8 mouse cellular contexts compared by ENCODE assay signal in genomic region chr4:88872691-88873090, GRCm38 (mm10). TPM values are rescaled to one million over a fixed set of nuclear protein-coding genes. Genes with fewer than 3 reads are reported as not detected.
DNase-seq lines count a peak whose midpoint lies in the region; ATAC-seq and TF ChIP-seq lines count a peak whose summit lies in the region.
"Had no signal": no experiment of that assay in that cellular context is flagged by ENCODE, and none has a peak within 500 bp of the region (broad histone marks: within the 10 kb centered on the region; RNA-seq: fewer than 3 reads in every experiment).

No protein-coding gene starts in this region.

- ATAC-seq in hindbrain, embryonic 11.5 days (ENCODE audit: low FRiP score) = peak; percentile 34; the same call in 1 of the 2 replicates
- no peak for ATAC-seq in hindbrain, embryonic 13.5 days (ENCODE audit: low FRiP score)
- ATAC-seq in megakaryocyte, adult 5-6 weeks (ENCODE audit: poor library complexity, severe bottlenecking) = peak; percentile 52

- no peak overlapping the region for H3K4me2 ChIP-seq in hindbrain, embryonic 11.5 days (replicated peaks; ENCODE audit: low read depth, low read length)
- no peak overlapping the region for H3K4me2 ChIP-seq in hindbrain, embryonic 13.5 days
- H3K4me2 ChIP-seq: embryonic facial prominence, embryonic 12.5 days had no signal

- H3K27ac ChIP-seq in hindbrain, embryonic 11.5 days (ENCODE audit: low read depth, low read length) = no peak overlapping the region
- H3K27ac ChIP-seq in hindbrain, embryonic 13.5 days = no peak overlapping the region
- no peak overlapping the region for H3K27ac ChIP-seq in thymus, adult 2 months (ENCODE audit: control insufficient read depth, insufficient read depth, low read length)
- H3K27ac ChIP-seq: embryonic facial prominence, embryonic 12.5 days had no signal

- DNase-seq in hindbrain, embryonic 11.5 days (ENCODE audit: low spot score) = peak; percentile 59
- peak; percentile 26 for DNase-seq in thymus, adult 2 months
- no peak for DNase-seq in thymus, postnatal 4 days
- DNase-seq in brain, adult 2 months (ENCODE audit: low read depth, low spot score) = peak; percentile 52
- DNase-seq in right cerebral cortex, postnatal 36 days (ENCODE audit: low spot score in 2 of 2) = no peak

- H3K36me3 ChIP-seq in hindbrain, embryonic 11.5 days (ENCODE audit: control insufficient read depth, insufficient read depth, low read length) = no peaks in the 10 kb centered on the region
- no peaks in the 10 kb centered on the region for H3K36me3 ChIP-seq in hindbrain, embryonic 13.5 days
- no peaks in the 10 kb centered on the region for H3K36me3 ChIP-seq in thymus, adult 2 months (ENCODE audit: control insufficient read depth, insufficient read depth, low read length)
- H3K36me3 ChIP-seq: embryonic facial prominence, embryonic 12.5 days had no signal

- H3K27me3 ChIP-seq in hindbrain, embryonic 11.5 days (ENCODE audit: control insufficient read depth, insufficient read depth, low read length) = no peaks in the 10 kb centered on the region
- H3K27me3 ChIP-seq in hindbrain, embryonic 13.5 days = 0 out of 2 replicates have a peak, but pooled peaks cover 16% of the 10 kb centered on the region
- no peaks in the 10 kb centered on the region for H3K27me3 ChIP-seq in thymus, adult 2 months (ENCODE audit: control insufficient read depth, insufficient read depth, low read length)
- H3K27me3 ChIP-seq: embryonic facial prominence, embryonic 12.5 days had no signal

- TF ChIP-seq CTCF in thymus, adult 2 months (IDR thresholded peaks at IDR 0.05; ENCODE audit: borderline replicate concordance, control insufficient read depth, extremely low read depth, insufficient read depth, low read length, poor library complexity) = no peak

- H3K4me1 ChIP-seq in hindbrain, embryonic 11.5 days (replicated peaks; ENCODE audit: control insufficient read depth, insufficient read depth, low read length) = no peaks in the 10 kb centered on the region
- H3K4me1 ChIP-seq in hindbrain, embryonic 13.5 days (replicated peaks) = peaks cover 10% of the 10 kb centered on the region
- no peaks in the 10 kb centered on the region for H3K4me1 ChIP-seq in thymus, adult 2 months (replicated peaks; ENCODE audit: control insufficient read depth, insufficient read depth, low read length)
- H3K4me1 ChIP-seq: embryonic facial prominence, embryonic 12.5 days had no signal

- H3K9ac ChIP-seq in hindbrain, embryonic 11.5 days (ENCODE audit: low read depth, low read length) = no peak overlapping the region
- no peak overlapping the region for H3K9ac ChIP-seq in hindbrain, embryonic 13.5 days
- H3K9ac ChIP-seq: embryonic facial prominence, embryonic 12.5 days had no signal

- 0% methylated on average over 2 of the region's 2 CpGs for WGBS in hindbrain, embryonic 11.5 days
- 2% methylated on average over 2 of the region's 2 CpGs for WGBS in hindbrain, embryonic 13.5 days
- WGBS in thymus, adult 2 months = 0% methylated on average over 2 of the region's 2 CpGs

- no peaks in the 10 kb centered on the region for H3K9me3 ChIP-seq in hindbrain, embryonic 11.5 days (ENCODE audit: control insufficient read depth, low read length)
- H3K9me3 ChIP-seq in hindbrain, embryonic 13.5 days = no peaks in the 10 kb centered on the region
- H3K9me3 ChIP-seq: embryonic facial prominence, embryonic 12.5 days had no signal

- no peak overlapping the region for H3K4me3 ChIP-seq in hindbrain, embryonic 11.5 days (ENCODE audit: low read depth, low read length)
- H3K4me3 ChIP-seq in hindbrain, embryonic 13.5 days = no peak overlapping the region
- H3K4me3 ChIP-seq in thymus, adult 2 months (ENCODE audit: control insufficient read depth, insufficient read depth, low read length) = no peak overlapping the region
- H3K4me3 ChIP-seq: embryonic facial prominence, embryonic 12.5 days had no signal

- TF ChIP-seq POLR2A in thymus, adult 2 months (IDR thresholded peaks at IDR 0.05; ENCODE audit: control insufficient read depth, extremely low read depth, insufficient read depth, low read length, poor library complexity) = no peak

RNA-seq across cellular contexts. Expression of gene Ifne, which starts 7.3 kb away (rescaled TPM):
- polyA plus RNA-seq in hindbrain, embryonic 11.5 days (2014; fragmentation: Nextera tagmentation; extraction: Ambion mirVana) = not detected in 2 replicates
- polyA plus RNA-seq in hindbrain, embryonic 13.5 days (2015; fragmentation: Nextera tagmentation; extraction: Ambion mirVana) = not detected in 2 replicates
- not detected in 2 replicates for polyA plus RNA-seq in thymus, adult 2 months (2012; rRNA removed)
- not detected in 2 replicates for total RNA-seq in megakaryocyte, adult 5-6 weeks (2015)
- not detected in 2 replicates for total RNA-seq in megakaryocyte, adult 5-6 weeks (2017)
- polyA plus RNA-seq: embryonic facial prominence, embryonic 12.5 days had no signal

RNA-seq across cellular contexts. Expression of gene Ifna1, which starts 22.8 kb away (rescaled TPM):
- not detected in 2 replicates for polyA plus RNA-seq in hindbrain, embryonic 11.5 days (2014; fragmentation: Nextera tagmentation; extraction: Ambion mirVana)
- polyA plus RNA-seq in hindbrain, embryonic 13.5 days (2015; fragmentation: Nextera tagmentation; extraction: Ambion mirVana) = not detected in 2 replicates
- not detected in 2 replicates for polyA plus RNA-seq in thymus, adult 2 months (2012; rRNA removed)
- not detected in 2 replicates for total RNA-seq in megakaryocyte, adult 5-6 weeks (2015)
- total RNA-seq in megakaryocyte, adult 5-6 weeks (2017) = not detected in 2 replicates
- polyA plus RNA-seq: embryonic facial prominence, embryonic 12.5 days had no signal

RNA-seq across cellular contexts. Expression of gene Ifna4, which starts 31.0 kb away (rescaled TPM):
- not detected in 2 replicates for polyA plus RNA-seq in hindbrain, embryonic 11.5 days (2014; fragmentation: Nextera tagmentation; extraction: Ambion mirVana)
- polyA plus RNA-seq in hindbrain, embryonic 13.5 days (2015; fragmentation: Nextera tagmentation; extraction: Ambion mirVana) = not detected in 2 replicates
- polyA plus RNA-seq in thymus, adult 2 months (2012; rRNA removed) = not detected in 2 replicates
- not detected in 2 replicates for total RNA-seq in megakaryocyte, adult 5-6 weeks (2015)
- total RNA-seq in megakaryocyte, adult 5-6 weeks (2017) = not detected in 2 replicates
- polyA plus RNA-seq: embryonic facial prominence, embryonic 12.5 days had no signal

RNA-seq across cellular contexts. Expression of gene Ifna5, which starts 37.4 kb away (rescaled TPM):
- not detected in 2 replicates for polyA plus RNA-seq in hindbrain, embryonic 11.5 days (2014; fragmentation: Nextera tagmentation; extraction: Ambion mirVana)
- not detected in 2 replicates for polyA plus RNA-seq in hindbrain, embryonic 13.5 days (2015; fragmentation: Nextera tagmentation; extraction: Ambion mirVana)
- polyA plus RNA-seq in thymus, adult 2 months (2012; rRNA removed) = not detected in 2 replicates
- not detected in 2 replicates for total RNA-seq in megakaryocyte, adult 5-6 weeks (2015)
- total RNA-seq in megakaryocyte, adult 5-6 weeks (2017) = not detected in 2 replicates
- polyA plus RNA-seq: embryonic facial prominence, embryonic 12.5 days had no signal

RNA-seq across cellular contexts. Expression of gene Ifna6, which starts 45.5 kb away (rescaled TPM):
- polyA plus RNA-seq in hindbrain, embryonic 11.5 days (2014; fragmentation: Nextera tagmentation; extraction: Ambion mirVana) = not detected in 2 replicates
- polyA plus RNA-seq in hindbrain, embryonic 13.5 days (2015; fragmentation: Nextera tagmentation; extraction: Ambion mirVana) = not detected in 2 replicates
- polyA plus RNA-seq in thymus, adult 2 months (2012; rRNA removed) = not detected in 2 replicates
- not detected in 2 replicates for total RNA-seq in megakaryocyte, adult 5-6 weeks (2015)
- total RNA-seq in megakaryocyte, adult 5-6 weeks (2017) = not detected in 2 replicates
- polyA plus RNA-seq: embryonic facial prominence, embryonic 12.5 days had no signal

Comparison
In these comparisons a context has a peak if more than half of its experiments do, and no peak if none do; other contexts are left out.
1. DNase-seq: peak in hindbrain, embryonic 11.5 days (single experiment), thymus, adult 2 months (single experiment) and brain, adult 2 months (single experiment); none in thymus, postnatal 4 days (single experiment) and right cerebral cortex, postnatal 36 days (0 of 2).